Mouse (Mus musculus): ENCODE measurements around the gene Stard7.
A peak's percentile ranks its signal among the peaks of the same experiment; 100 is the strongest.

Gene Stard7

DNA sequence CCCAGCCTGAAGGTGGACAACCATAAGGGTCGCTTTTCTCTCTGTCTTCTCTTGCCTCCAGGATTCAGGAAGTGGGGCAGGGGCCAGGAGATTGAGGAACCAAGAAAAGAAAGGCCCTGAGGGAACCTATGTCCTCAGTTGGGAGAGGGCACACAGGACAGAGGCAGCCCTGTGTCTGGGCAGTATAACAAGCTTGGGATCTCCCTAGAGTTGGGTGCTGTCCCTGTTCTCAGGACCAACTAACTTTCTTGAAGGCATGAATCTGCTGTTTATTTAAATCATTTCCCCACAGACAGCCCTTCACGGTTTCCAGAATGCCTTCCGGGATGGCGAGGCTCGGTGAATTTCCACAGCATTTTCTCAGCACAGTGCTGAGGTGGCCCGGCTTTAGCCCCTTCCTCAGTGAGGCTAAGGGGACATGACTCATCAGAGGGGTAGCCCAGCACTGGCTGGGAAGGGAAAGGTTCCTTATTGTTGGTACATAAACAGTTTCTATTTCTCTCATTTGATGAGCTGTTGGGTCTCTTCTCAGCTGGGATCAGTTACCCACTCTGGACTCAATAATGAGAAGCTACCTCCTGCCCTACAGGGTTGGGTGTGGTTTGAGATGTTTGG lies 52.8 kb downstream of the Stard7 start:
- no peak for DNase-seq (ENCODE audit: low read depth)

DNA sequence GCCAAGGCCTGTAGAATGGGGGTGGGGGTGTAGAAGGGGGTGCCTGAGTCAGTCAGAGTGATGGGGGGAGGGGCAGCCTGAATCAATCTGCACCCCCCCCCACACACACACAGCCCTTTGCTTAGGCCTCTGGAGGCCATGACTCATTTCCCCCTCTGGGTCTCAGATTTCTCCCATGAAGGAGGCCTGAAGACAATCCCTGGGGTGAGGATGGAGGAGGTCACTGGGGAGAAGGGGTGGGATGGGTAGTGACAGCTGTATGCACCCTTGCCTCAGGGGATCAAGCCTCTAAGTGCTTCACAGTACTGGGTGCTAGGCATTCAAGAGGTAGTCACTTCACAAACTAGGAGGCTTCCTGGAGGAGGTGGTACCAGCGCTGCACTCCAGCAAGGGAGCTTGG lies 53.6 kb downstream of the Stard7 start:
- DNase-seq (ENCODE audit: low read depth) = no peak

DNA sequence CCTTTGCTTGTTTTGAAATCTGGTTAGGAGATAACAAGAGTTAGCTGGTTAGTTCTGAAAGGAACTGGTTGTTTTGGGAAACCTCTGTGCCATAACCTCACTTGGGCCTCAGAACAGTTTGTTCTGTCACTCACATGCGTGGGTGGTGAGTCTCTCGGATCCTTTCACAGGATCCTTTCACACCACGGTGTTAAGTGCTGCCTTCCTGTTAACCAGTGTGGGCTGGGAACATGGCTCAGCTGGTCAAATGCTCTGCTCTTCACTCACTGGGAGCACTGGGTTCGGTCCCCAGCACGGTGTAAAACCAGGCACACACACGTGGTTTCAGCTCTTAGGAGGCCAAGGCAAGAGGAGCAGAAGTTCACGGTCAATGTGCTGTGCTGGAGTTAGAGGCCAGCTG lies 54.4 kb downstream of the Stard7 start:
- DNase-seq (ENCODE audit: low read depth) = no peak

DNA sequence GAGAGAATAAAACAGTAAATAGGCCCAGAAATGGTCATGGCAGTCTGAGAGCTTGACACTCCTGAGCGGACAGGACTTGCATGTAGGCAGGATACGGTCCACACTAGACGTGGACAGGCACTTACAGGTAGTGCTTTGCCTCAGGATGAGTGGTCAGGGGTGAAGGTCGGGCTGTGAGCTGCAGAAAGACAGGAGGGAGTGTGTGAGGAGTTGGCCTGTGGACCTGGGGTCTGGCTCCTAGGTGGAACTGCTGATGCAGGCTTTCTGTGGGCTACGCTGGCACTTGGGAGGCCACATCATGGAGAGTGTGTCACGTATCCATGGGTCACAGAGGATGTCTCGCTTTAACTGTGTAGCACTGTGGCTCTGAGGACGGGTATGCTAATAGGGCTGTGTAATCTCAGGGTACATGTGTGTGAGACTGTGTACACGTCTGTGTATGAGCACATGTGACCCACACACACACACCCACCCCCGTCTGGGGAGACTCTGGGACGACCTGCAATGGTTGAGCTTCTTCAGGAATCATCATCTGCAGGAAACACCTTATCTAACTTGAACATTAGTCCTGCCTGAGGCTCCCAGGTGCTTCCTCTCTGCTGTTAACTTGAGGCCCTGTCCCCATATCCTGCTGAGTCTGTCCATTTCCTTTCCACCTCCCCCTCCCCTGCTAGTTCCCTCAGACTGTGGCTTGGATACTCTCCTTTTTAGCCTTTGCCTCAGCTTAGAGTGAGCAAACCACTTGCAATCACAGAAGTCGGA lies 58.3 kb downstream of the Stard7 start:
- no peak for DNase-seq (ENCODE audit: low read depth)

DNA sequence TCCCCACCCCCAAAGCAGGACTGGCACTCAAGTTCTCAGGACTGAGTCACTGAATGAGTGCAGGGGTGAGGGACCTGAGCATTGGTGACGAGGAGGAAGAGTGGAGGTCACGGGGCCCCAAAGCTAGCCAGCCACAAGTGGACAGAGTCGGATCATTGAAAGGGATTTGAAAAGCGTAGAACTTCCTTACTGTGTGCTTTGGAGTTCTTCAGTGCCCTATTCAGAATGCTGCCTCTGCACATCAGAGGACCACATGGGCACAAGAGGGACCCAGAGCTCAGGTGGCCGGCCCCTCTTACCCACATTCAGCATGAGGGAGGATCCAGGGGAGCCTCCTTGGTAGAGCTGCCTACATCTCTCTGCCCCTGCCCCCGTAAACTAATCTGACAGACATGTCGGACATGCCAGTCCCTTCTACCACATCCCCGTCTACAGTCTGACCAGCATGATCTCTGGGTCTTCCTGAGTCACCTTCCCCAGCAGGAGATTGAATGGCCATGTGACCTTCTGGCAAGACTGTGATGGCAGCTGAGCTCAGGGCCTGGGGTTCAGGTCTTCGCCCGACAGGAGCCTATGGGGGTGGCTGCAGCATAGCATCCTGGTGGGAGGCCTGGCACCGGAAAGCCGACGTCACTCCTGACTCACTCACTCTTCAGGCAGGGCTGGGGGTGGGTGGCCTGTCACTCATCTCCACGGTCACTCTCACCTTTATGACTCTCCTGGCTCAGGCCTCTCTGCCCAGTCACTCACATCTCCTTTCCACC lies 63.0 kb downstream of the Stard7 start:
- DNase-seq (ENCODE audit: low read depth) = no peak

DNA sequence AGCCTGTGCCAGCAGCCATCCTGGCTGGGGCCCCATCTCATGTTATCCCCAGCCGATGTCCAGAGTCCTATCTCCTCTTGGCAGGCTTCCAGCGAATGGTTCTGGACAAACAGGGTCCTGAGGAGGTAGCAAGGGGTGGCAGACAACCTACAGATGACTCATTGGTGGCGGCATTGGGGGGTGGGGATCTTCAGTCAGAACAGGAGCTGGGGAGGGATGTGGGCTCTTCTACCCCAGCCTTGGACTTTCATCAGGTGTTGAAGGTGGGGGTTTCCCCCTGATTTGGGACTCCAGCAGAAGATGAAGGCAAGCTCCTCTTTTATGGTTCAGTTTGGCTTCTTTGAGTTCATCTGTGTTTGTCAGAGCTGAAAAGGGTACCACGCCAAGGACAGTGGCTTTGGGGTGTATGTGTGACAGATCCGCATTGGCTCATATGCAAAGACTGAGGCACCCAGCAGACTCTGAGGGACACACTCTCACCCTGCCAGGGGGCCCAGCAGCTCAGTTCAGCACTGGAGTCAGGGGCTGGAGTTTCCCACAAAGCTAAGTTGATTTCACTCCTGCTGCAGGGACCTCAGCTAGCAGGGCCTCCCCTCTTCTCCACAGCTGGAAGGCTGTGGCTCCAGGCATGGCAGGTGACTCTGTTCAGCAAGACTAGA lies 64.1 kb downstream of the Stard7 start:
- DNase-seq (ENCODE audit: low read depth) = no peak

DNA sequence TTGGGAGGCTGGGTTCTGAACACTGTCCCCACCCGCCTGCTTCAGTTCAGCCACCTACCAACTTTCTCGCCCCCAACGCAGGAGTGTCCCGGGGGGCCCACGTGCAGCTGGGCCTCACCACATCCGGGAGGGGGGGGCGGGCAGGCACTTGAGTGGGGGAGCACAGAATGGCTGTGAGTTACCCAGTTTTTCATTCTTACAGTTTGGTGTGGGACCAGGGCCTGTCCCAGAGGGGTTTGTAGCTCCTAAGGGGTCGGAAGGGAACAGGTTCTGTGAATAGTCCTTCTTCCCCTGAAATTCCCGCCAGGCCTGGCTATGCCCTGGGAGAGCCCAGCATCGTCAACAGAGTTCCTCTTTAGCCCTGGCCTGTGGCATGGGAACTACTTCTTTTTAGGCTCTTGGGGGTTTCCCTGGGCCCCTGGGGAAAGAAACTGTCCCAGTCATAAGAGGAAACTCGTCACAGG lies 65.1 kb downstream of the Stard7 start:
- no peak for DNase-seq (ENCODE audit: low read depth)

DNA sequence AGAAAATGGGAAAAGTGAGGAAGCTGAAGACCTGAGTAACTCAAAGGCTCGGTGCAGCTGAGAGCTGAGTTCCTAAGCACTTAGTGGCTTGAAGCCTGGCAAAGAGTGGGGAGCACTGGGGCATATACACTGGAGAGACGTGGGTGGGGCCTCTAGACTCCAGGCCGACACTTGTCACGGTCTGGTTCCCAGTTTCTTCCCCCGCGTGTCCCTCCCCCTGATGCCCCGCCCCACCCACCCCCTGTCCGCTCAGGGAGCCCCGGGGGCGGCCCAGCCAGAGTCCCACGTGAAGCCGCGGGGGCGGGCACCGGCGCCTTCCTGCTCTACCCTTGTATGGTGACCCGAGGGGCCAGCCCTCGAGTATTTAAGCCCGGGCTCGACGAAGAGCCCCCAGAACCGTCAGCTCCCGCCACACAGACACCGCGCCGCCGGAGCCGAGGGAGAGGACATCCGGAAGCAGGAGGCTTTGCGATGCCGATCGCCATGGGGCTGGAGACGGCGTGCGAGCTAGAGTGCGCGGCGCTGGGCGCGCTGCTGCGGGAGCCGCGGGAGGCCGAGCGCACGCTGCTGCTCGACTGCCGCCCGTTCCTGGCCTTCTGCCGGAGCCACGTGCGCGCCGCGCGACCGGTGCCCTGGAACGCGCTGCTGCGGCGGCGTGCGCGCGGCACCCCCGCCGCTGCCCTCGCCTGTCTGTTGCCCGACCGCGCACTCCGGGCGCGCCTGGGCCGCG lies 65.9 kb downstream of the Stard7 start, which contains the start of gene Dusp2:
Dusp2 (plus strand) TSS at position 393 of the 730 bp plus-strand sequence.
- peak; percentile 95 for DNase-seq (ENCODE audit: low read depth)

DNA sequence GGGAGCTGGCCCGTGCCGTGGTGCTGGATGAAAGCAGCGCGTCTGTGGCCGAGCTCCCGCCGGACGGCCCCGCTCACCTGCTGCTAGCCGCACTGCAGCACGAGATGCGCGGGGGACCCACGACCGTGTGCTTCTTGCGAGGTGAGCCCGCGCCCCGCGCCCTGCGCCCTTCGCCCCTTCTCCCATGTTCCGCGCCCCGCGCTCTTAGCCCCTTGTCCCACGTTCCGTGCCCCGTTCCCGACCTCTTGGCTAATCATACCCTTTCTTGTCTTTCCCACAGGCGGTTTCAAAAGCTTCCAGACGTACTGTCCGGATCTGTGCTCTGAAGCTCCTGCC lies 66.4 kb downstream of the Stard7 start:
- no peak for DNase-seq (ENCODE audit: low read depth)

DNA sequence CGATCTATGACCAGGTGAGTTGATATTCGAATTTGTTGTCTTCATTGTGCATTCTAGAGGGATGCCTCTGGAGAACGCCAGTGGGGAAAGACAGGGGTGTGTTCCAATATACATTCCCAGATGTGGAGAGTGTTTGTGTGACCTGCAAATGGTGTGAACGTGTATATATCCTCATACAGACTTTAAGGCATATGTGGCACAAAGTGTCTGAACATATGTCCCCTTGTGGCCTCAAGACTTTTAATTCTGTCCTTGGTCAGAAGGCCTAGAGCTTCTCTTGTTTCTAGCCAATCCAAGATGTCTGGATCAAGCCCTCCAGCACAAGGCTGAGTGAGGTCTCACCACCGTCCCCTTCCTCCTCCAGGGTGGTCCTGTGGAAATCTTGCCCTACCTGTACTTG lies 66.9 kb downstream of the Stard7 start:
- DNase-seq (ENCODE audit: low read depth) = no peak

DNA sequence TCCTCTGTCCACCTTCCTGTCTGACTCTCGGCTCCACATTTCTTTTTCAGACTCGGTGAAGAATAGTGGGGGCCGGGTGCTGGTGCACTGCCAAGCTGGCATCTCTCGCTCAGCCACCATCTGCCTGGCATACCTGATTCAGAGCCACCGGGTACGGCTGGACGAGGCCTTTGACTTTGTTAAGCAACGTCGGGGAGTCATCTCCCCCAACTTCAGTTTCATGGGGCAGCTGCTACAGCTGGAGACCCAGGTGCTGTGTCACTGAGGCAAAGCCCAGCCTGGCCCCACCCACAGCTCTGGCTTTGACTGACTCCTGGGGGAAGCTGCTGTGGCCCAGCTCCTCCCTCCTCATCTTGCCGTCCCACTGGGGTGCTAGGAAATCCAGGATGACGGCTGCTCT lies 67.5 kb downstream of the Stard7 start:
- DNase-seq (ENCODE audit: low read depth) = no peak

DNA sequence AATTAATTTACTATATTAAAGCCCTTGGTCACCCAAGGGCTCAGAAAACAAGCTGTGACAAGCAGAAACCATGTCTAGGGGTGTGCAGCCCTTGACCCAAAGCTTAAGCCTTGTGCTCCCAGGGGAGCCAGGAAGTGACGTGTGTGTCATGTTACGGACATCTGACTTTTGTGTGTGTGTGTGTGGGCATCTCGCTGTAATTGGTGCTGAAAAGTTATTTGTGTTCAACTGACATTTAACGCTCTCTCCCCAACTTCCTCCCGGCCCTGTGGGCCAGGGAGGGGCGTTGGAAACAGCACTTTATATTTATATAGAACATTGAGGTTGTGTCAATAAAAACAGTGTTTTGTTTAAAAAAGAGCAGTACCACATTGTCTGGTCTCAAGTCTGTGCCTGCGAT lies 68.0 kb downstream of the Stard7 start:
- DNase-seq (ENCODE audit: low read depth) = no peak

DNA sequence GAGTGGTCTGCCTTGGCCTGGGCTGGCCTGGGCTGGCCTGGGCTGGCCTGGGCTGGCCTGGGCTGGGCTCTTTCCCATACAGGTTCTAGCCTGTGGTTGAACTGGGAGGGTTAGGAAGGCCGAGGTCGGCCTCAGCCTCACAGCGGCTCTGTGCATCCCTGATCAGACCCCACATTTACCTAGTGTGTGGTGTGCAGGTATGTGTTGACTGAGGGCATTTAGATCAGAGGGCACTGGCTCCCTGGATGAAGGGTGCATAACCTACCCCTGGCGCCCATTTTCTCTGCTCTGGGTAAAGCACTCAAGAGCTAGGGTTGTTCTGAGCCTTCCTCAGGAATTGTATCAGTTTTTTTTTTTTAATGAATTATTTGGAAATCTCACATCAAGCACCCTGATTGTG lies 68.4 kb downstream of the Stard7 start, which contains the start of gene Astl:
Astl (plus strand) TSS at position 224 of the 400 bp plus-strand sequence.
- no peak for DNase-seq (ENCODE audit: low read depth)

DNA sequence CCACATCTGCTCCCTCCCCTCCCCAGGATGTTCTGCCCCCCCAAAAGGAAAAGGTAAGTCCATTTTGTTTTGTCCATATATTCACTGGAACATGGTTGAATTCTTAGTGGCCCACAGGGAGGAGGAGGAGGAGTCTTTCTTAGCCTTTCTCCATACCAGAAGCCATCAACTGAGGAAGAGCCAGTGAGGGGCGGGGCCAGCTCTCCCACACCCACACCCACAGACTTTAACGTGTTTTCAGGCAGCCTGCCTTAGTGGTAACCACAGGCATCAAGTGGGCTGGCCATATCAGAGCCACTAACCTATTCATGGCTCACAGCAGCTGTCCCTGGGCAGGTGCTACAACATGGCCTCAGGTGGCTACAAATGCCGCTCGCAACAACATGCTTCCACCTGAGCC lies 68.8 kb downstream of the Stard7 start:
- DNase-seq (ENCODE audit: low read depth) = no peak

DNA sequence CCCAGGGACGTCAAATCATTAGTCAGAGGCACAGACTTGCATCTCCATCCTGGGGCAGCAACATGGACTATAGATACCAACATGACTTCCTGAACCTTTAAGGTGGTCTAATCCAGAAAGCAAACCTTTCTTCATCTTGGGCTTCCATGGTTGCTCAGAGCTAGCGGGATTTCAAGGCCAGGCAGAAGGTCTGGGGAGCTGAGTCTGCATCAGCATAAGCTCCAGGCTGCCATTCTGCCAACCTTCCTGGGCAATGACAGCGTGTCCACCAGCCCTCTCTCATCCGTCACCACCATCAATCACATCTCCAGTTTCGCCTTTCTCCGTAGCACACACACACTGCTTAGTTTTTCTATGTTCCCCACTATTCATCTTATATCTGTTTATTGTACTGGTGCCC lies 69.2 kb downstream of the Stard7 start:
- DNase-seq (ENCODE audit: low read depth) = no peak

DNA sequence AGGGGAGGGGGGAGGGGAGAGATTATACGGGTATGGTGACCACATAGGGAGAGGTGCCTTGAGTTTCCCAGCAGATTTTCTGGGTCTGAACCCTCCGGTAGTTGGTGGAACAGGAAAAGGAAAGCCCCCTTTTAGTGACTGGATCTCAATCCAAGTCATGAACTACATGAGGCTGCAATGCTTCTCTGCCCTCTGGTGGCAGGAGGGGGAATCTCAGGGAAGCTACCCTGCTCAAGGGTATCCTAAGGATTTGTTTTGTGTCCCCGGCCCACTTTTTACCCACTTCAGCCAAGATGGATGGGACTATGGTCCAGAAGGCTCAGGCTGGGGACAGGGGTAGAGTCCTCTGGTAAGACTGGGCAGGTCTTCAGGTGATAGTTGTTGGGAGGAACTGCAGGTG lies 71.1 kb downstream of the Stard7 start:
- DNase-seq (ENCODE audit: low read depth) = no peak

DNA sequence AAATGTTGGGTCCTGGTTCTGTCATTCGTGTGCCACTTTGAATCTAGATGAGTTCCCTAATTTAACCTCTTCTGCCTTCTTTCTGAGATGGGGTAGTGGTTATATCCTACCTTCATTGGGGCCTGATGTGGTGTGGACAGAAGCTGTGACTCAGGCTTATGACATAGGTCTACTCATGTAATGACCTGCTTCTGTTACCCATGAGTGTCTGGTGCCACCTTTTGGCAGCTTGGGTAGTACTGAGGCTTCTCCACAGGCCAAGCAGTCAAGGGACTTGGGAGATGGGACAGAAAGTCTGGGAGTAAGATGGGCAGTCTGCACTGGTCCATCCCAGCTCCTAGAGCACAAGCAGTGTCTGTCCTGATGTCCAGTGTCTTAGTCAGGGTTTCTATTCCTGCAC lies 76.3 kb downstream of the Stard7 start:
- DNase-seq (ENCODE audit: low read depth) = no peak

DNA sequence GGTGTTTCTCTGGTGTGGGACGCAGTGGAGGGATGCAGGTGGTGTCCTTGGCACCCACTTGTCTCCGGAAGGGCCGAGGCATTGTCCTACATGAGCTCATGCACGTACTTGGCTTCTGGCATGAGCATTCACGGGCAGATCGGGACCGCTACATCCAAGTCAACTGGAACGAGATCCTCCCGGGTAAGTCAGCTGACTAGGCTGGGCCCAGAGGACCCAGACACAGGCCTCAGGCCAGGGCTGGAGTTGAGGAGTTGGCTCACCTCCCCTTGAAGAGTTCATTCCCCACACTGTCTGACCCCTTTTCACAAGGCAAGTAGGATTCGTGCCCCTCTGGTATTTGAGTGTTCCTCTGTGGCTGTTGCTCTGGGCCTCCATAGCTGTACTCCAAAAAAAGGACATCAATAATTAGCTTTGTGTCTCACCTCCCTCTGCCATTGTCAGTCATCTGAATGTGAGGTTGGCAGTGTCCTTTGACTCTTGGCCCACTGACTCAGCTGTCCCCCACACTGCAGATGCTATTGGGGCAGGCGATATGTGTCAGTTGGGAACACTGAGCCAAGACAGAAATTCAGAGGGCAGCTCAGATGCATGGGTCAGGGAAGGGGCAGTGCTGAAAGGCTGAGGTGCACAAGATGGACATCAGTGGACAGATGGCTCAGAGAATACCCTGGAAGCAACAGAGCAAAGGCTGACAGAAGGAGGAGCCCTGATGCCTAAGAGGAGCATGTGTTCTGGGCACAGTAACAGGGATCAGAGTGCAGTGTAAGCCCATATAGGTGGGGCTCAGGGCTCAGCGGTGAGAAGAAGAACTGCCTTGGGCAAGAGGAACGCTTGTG lies 77.3 kb downstream of the Stard7 start:
- DNase-seq (ENCODE audit: low read depth) = no peak

Measured in c-Kit-positive CD71-negative TER-119-negative erythroid progenitor cells, embryonic 14.5 days (primary cell).